Mouse (Mus musculus) MEL (cell line): Measurements from ENCODE around the gene Map3k20. TPM values are rescaled to one million over a fixed set of nuclear protein-coding genes. Genes with fewer than 3 reads are reported as not detected.

Experiments
- DNase-seq: peaks from one replicate; pipeline ENCODE4 v3.0.0; 2011; ENCODE audit warnings: low read depth, low spot score
- H3K27ac ChIP-seq: 2 replicates; pipeline ENCODE4 v1.5.1; 2012; ENCODE audit warnings: low read depth, mild to moderate bottlenecking, control low read depth, low read length, moderate library complexity; ENCODE audit not compliant: control insufficient read depth
- H3K27me3 ChIP-seq, 2 experiments: fragments of 150-350 bp in 1 of 2; sonication (generic) in 1 of 2; 2 replicates each; pipeline ENCODE4 v1.6.1; 2012; ENCODE audit warnings: low read length in 2 of 2, mild to moderate bottlenecking in 2 of 2, improper control_type of control experiment in 1 of 2, moderate library complexity in 1 of 2; ENCODE audit not compliant: insufficient read depth in 2 of 2, control insufficient read depth in 1 of 2
- H3K36me3 ChIP-seq, 2 experiments: 2 replicates each; pipeline ENCODE4 v1.6.1; 2012 to 2014; ENCODE audit warnings: low read length in 2 of 2, improper control_type of control experiment in 1 of 2, inconsistent platforms in 1 of 2, mild to moderate bottlenecking in 1 of 2; ENCODE audit not compliant: insufficient read depth in 2 of 2, control insufficient read depth in 1 of 2
- H3K4me1 ChIP-seq, 2 experiments: fragments of 150-350 bp in 1 of 2; sonication (generic) in 1 of 2; 2 replicates each; pipeline ENCODE4 v1.6.1; 2012; ENCODE audit warnings: low read length in 2 of 2, improper control_type of control experiment in 1 of 2, mild to moderate bottlenecking in 1 of 2; ENCODE audit not compliant: insufficient read depth in 2 of 2, control insufficient read depth in 1 of 2
- H3K4me3 ChIP-seq, 2 experiments: fragments of 150-350 bp in 1 of 2; sonication (generic) in 1 of 2; 2 replicates each; pipeline ENCODE4 v1.5.1; 2012; ENCODE audit warnings: low read depth in 2 of 2, low read length in 2 of 2, mild to moderate bottlenecking in 2 of 2, moderate library complexity in 2 of 2, control low read depth in 1 of 2, improper control_type of control experiment in 1 of 2; ENCODE audit not compliant: control insufficient read depth in 1 of 2, insufficient read depth in 1 of 2
- H3K79me2 ChIP-seq: 2 replicates; pipeline ENCODE4 v1.6.1; 2012; ENCODE audit warnings: mild to moderate bottlenecking, low read length, moderate library complexity; ENCODE audit not compliant: control insufficient read depth, poor library complexity, insufficient read depth
- H3K9ac ChIP-seq: 2 replicates; pipeline ENCODE4 v1.6.1; 2012; ENCODE audit warnings: low read depth, mild to moderate bottlenecking, control low read depth, low read length, moderate library complexity; ENCODE audit not compliant: control insufficient read depth, poor library complexity, severe bottlenecking
- H3K9me3 ChIP-seq: fragments of 150-350 bp; sonication (generic); replicated peaks from 2 replicates; pipeline ENCODE4 v1.6.1; 2012; ENCODE audit warnings: mild to moderate bottlenecking, low read length, improper control_type of control experiment, moderate library complexity; ENCODE audit not compliant: insufficient read depth
- BHLHE40 ChIP-seq: IDR thresholded peaks from 2 replicates; pipeline ENCODE4 v1.6.1; 2012; ENCODE audit warnings: low read depth, mild to moderate bottlenecking, inconsistent platforms, low read length, improper control_type of control experiment, borderline replicate concordance
- CHD2 ChIP-seq: IDR thresholded peaks from 2 replicates; pipeline ENCODE4 v1.6.1; 2011; ENCODE audit warnings: low read length, improper control_type of control experiment
- ELF1 ChIP-seq: IDR thresholded peaks from 2 replicates; pipeline ENCODE4 v1.6.1; 2014; ENCODE audit warnings: low read depth, mild to moderate bottlenecking, inconsistent platforms, low read length, improper control_type of control experiment, moderate library complexity
- EP300 ChIP-seq, 2 experiments: IDR thresholded peaks; 2 replicates each; pipeline ENCODE4 v1.6.1; 2011; ENCODE audit warnings: improper control_type of control experiment in 2 of 2, low read length in 2 of 2, low read depth in 1 of 2, mild to moderate bottlenecking in 1 of 2
- ETS1 ChIP-seq: IDR thresholded peaks from 2 replicates; pipeline ENCODE4 v1.6.1; 2012; ENCODE audit warnings: low read depth, mild to moderate bottlenecking, inconsistent platforms, low read length, improper control_type of control experiment, moderate library complexity
- GATA1 ChIP-seq: IDR thresholded peaks from 2 replicates; pipeline ENCODE4 v1.6.1; 2011; ENCODE audit warnings: low read depth, low read length, improper control_type of control experiment
- JUND ChIP-seq: IDR thresholded peaks from 2 replicates; pipeline ENCODE4 v1.6.1; 2011; ENCODE audit warnings: low read depth, mild to moderate bottlenecking, improper control_type of control experiment, low read length
- MAX ChIP-seq: IDR thresholded peaks from 2 replicates; pipeline ENCODE4 v1.6.1; 2011; ENCODE audit warnings: low read length, improper control_type of control experiment
- MAZ ChIP-seq: IDR thresholded peaks from 2 replicates; pipeline ENCODE4 v1.6.1; 2012; ENCODE audit warnings: low read depth, mild to moderate bottlenecking, inconsistent platforms, low read length, improper control_type of control experiment
- MEF2A ChIP-seq: IDR thresholded peaks from 2 replicates; pipeline ENCODE4 v1.6.1; 2014; ENCODE audit warnings: low read depth, mild to moderate bottlenecking, inconsistent platforms, low read length, improper control_type of control experiment; ENCODE audit not compliant: poor library complexity, insufficient replicate concordance, severe bottlenecking; ENCODE audit errors: extremely low read depth
- MXI1 ChIP-seq: IDR thresholded peaks from 2 replicates; pipeline ENCODE4 v1.6.1; 2011; ENCODE audit warnings: mild to moderate bottlenecking, low read depth, low read length, improper control_type of control experiment
- MYB ChIP-seq: IDR thresholded peaks from 2 replicates; pipeline ENCODE4 v1.6.1; 2011; ENCODE audit warnings: mild to moderate bottlenecking, low read depth, low read length, improper control_type of control experiment
- MYC ChIP-seq: IDR thresholded peaks from 2 replicates; pipeline ENCODE4 v1.6.1; 2011; ENCODE audit warnings: low read depth, mild to moderate bottlenecking, low read length, improper control_type of control experiment, moderate library complexity
- NELFE ChIP-seq: IDR thresholded peaks from 2 replicates; pipeline ENCODE4 v1.6.1; 2011; ENCODE audit warnings: low read depth, low read length, improper control_type of control experiment
- POLR2A ChIP-seq, 2 experiments: IDR thresholded peaks; 2 replicates each; pipeline ENCODE4 v1.6.1; 2011 to 2012; ENCODE audit warnings: low read length in 2 of 2, mild to moderate bottlenecking in 2 of 2, control low read depth in 1 of 2, improper control_type of control experiment in 1 of 2, low read depth in 1 of 2, moderate library complexity in 1 of 2; ENCODE audit not compliant: control insufficient read depth in 1 of 2, insufficient read depth in 1 of 2, poor library complexity in 1 of 2
- POLR2AphosphoS2 ChIP-seq: IDR thresholded peaks from 2 replicates; pipeline ENCODE4 v1.6.1; 2011; ENCODE audit warnings: low read length, improper control_type of control experiment
- POLR2AphosphoS5 ChIP-seq: IDR thresholded peaks from 2 replicates; pipeline ENCODE4 v1.6.1; 2012; ENCODE audit warnings: low read depth, borderline replicate concordance, mild to moderate bottlenecking, inconsistent platforms, low read length, moderate library complexity, mixed read lengths
- RAD21 ChIP-seq: IDR thresholded peaks from 2 replicates; pipeline ENCODE4 v1.6.1; 2011; ENCODE audit warnings: mild to moderate bottlenecking, low read depth, low read length, improper control_type of control experiment
- RCOR1 ChIP-seq: IDR thresholded peaks from 2 replicates; pipeline ENCODE4 v1.6.1; 2012; ENCODE audit warnings: low read depth, mild to moderate bottlenecking, inconsistent platforms, low read length, improper control_type of control experiment
- SMC3 ChIP-seq: IDR thresholded peaks from 2 replicates; pipeline ENCODE4 v1.6.1; 2011; ENCODE audit warnings: low read depth, low read length, improper control_type of control experiment
- TAL1 ChIP-seq: IDR thresholded peaks from 2 replicates; pipeline ENCODE4 v1.6.1; 2012; ENCODE audit warnings: mild to moderate bottlenecking, inconsistent platforms, low read length, moderate library complexity, mixed read lengths
- TBP ChIP-seq: IDR thresholded peaks from 2 replicates; pipeline ENCODE4 v1.8.0; 2011; ENCODE audit warnings: low read depth, low read length, improper control_type of control experiment
- TCF12 ChIP-seq: IDR thresholded peaks from 2 replicates; pipeline ENCODE4 v1.6.1; 2014; ENCODE audit warnings: low read depth, mild to moderate bottlenecking, inconsistent platforms, low read length, improper control_type of control experiment, moderate library complexity
- USF2 ChIP-seq, 2 experiments: IDR thresholded peaks; 2 replicates each; pipeline ENCODE4 v1.6.1; 2011 to 2012; ENCODE audit warnings: improper control_type of control experiment in 2 of 2, low read length in 2 of 2, borderline replicate concordance in 1 of 2, inconsistent platforms in 1 of 2, low read depth in 1 of 2, mild to moderate bottlenecking in 1 of 2; ENCODE audit not compliant: insufficient read depth in 1 of 2
- ZMIZ1 ChIP-seq: IDR thresholded peaks from 2 replicates; pipeline ENCODE4 v1.6.1; 2012; ENCODE audit warnings: low read depth, mild to moderate bottlenecking, inconsistent platforms, low read length, improper control_type of control experiment, moderate library complexity
- polyA plus RNA-seq, 2 experiments: library from polyadenylated mRNA; stranded (reverse) in 1 of 2; unstranded in 1 of 2; fragments of >175 nt in 1 of 2; fragments of >200 nt in 1 of 2; gene quantifications; 2 replicates each; pipeline versions ENCODE4 v1.2.1 to v1.2.4; 2012; ENCODE audit warnings: low replicate concordance in 2 of 2, low read depth in 1 of 2; ENCODE audit not compliant: insufficient read length in 2 of 2, insufficient read depth in 1 of 2, missing spikeins in 1 of 2
- total RNA-seq: library from RNA; depleted of rRNA; stranded (reverse); fragments of 300-350 nt; gene quantifications from 2 replicates; pipeline ENCODE4 v1.2.3, GENCODE M21; 2012

Map3k20 gene
- total and polyA plus RNA-seq, 3 experiments, result 7.4 to 9.6 TPM; not detected in 1

DNA sequence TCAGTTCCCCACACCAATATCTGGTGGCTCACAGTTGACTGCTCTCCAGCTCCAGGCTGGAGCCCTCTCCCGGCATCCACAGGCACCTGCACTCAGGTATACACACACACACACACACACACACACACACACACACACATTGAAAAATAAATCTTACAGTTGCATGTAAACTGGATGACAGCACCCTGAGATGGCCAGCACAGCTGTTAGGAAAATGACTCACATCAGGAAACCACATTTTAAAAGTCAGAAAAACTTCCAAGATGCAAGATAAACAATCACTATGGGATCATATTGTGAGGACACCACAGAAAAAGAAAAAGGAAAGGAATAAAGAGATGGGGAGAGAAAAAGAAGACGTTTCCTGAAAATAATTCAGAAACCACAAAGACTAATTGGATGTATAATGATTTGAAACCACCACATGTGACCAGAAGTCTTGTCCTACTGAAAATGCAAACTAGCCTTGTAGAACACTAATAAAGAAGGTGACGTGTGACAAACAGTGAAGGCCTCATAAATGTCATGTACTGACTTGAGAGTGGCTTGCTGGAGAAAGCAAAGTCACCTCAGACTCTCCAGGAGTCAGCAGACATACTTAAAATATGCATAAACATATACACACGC lies 7.1 kb upstream of the Map3k20 start:
- H3K4me1 ChIP-seq, result no peaks in the 10 kb centered on the region
- no peaks in the 10 kb centered on the region for H3K79me2 ChIP-seq
- no peaks in the 10 kb centered on the region for H3K36me3 ChIP-seq
- no peak overlapping the region for H3K27ac ChIP-seq
- no peaks in the 10 kb centered on the region for H3K9me3 ChIP-seq
- peaks cover 4 to 7% of the 10 kb centered on the region in 2 experiments for H3K27me3 ChIP-seq
- H3K4me3 ChIP-seq, result no peak overlapping the region
- no peak for DNase-seq
- TF ChIP-seq MYC (no peak), CHD2 (no peak), MXI1 (no peak), MAZ (no peak), POLR2AphosphoS2 (no peak), JUND (no peak), TCF12 (no peak), ZMIZ1 (no peak), MEF2A (no peak)
- H3K9ac ChIP-seq, result no peak overlapping the region

GRCm38 (mm10) chr2:72280524-72280923 lies 4.9 kb upstream of the Map3k20 start:
- Histone ChIP-seq H3K9me3 (no peaks in the 10 kb centered on the region), H3K27ac (no peak overlapping the region), H3K27me3 (peaks cover 7 to 15% of the 10 kb centered on the region in 2 experiments), H3K9ac (no peak overlapping the region), H3K36me3 (no peaks in the 10 kb centered on the region; a peak in 1 of 4 replicates), H3K4me3 (no peak overlapping the region), H3K79me2 (no peaks in the 10 kb centered on the region), H3K4me1 (no peaks in the 10 kb centered on the region)
- DNase-seq, result no peak
- TF ChIP-seq MYC, result no peak
- no peak for TF ChIP-seq POLR2AphosphoS2
- no peak for TF ChIP-seq USF2 (IDR thresholded peaks at IDR 0.05; ENCODE audit: borderline replicate concordance in 1 of 2, insufficient read depth in 1 of 2, low read depth in 1 of 2, low read length in 2 of 2)
- no peak for TF ChIP-seq TAL1
- no peak for TF ChIP-seq POLR2A (IDR thresholded peaks at IDR 0.05; ENCODE audit: control insufficient read depth in 1 of 2, insufficient read depth in 1 of 2, low read depth in 1 of 2, low read length in 2 of 2, poor library complexity in 1 of 2)

- Histone ChIP-seq H3K27me3 (peaks cover 7 to 15% of the 10 kb centered on the region in 2 experiments), H3K79me2 (peaks cover 3% of the 10 kb centered on the region; the same call in 1 of the 2 replicates), H3K9me3 (no peaks in the 10 kb centered on the region), H3K4me3 (no peak overlapping the region), H3K9ac (no peak overlapping the region), H3K4me1 (no peaks in the 10 kb centered on the region), H3K27ac (no peak overlapping the region), H3K36me3 (no peaks in the 10 kb centered on the region; a peak in 1 of 4 replicates)
- TF ChIP-seq POLR2AphosphoS2 (no peak), TBP (no peak), NELFE (no peak), POLR2AphosphoS5 (no peak), MAX (no peak), RAD21 (no peak), BHLHE40 (no peak), USF2 (IDR thresholded peaks at IDR 0.05; ENCODE audit: borderline replicate concordance in 1 of 2, insufficient read depth in 1 of 2, low read depth in 1 of 2, low read length in 2 of 2) (no peak), MEF2A (no peak), ELF1 (no peak), MYB (no peak), GATA1 (no peak), TCF12 (no peak), SMC3 (no peak), TAL1 (no peak), RCOR1 (no peak), EP300 (IDR thresholded peaks at IDR 0.05; ENCODE audit: low read depth in 1 of 2, low read length in 2 of 2) (no peak), ETS1 (no peak)
- DNase-seq, result no peak
These were observed 3.5 kb upstream of the Map3k20 start for GRCm38 (mm10) chr2:72281971-72282370.
